Mouse (Mus musculus) embryonic facial prominence, embryonic 12.5 days (tissue): ENCODE measurements at regions not wholly inside any gene's neighbourhood (a gene's known extent, or its start where the extent isn't known, plus 50 kb on each side); places are given as distances from the start of the nearest gene placed in this dataset.

Source experiments
- ATAC-seq: fragments of 200-750 bp; cut with Nextera tagmentation; 2 replicates; pipeline ENCODE4 v1.8.0; 2017; ENCODE audit not compliant: insufficient number of reproducible peaks, insufficient read depth, low FRiP score, low TSS enrichment
- H3K27ac ChIP-seq: fragments of 300-500 bp; sonication (generic); 2 replicates; pipeline ENCODE4 v1.5.1; 2016; ENCODE audit warnings: mild to moderate bottlenecking
- H3K27me3 ChIP-seq: fragments of 300-500 bp; sonication (generic); 2 replicates; pipeline ENCODE4 v1.6.1; 2016; ENCODE audit warnings: mild to moderate bottlenecking, moderate library complexity
- H3K36me3 ChIP-seq: fragments of 300-500 bp; sonication (generic); 2 replicates; pipeline ENCODE4 v1.6.1; 2016; ENCODE audit warnings: mild to moderate bottlenecking
- H3K4me1 ChIP-seq: fragments of 300-500 bp; sonication (generic); 2 replicates; pipeline ENCODE4 v1.6.1; 2016
- H3K4me2 ChIP-seq: fragments of 300-500 bp; sonication (generic); replicated peaks from 2 replicates; pipeline ENCODE4 v1.6.1; 2016; ENCODE audit warnings: mild to moderate bottlenecking, moderate library complexity
- H3K4me3 ChIP-seq: fragments of 300-500 bp; sonication (generic); 2 replicates; pipeline ENCODE4 v1.5.1; 2016; ENCODE audit warnings: mild to moderate bottlenecking
- H3K9ac ChIP-seq: fragments of 300-500 bp; sonication (generic); 2 replicates; pipeline ENCODE4 v1.6.1; 2016; ENCODE audit warnings: mild to moderate bottlenecking, moderate library complexity
- H3K9me3 ChIP-seq: fragments of 300-500 bp; sonication (generic); 2 replicates; pipeline ENCODE4 v1.6.1; 2016; ENCODE audit warnings: mild to moderate bottlenecking, moderate library complexity
- WGBS: fragments of 180-500 bp; shearing (Covaris S2); methylation state at CpG from one replicate; pipeline ENCODE4 v1.1.7; 2016; 5-methylcytosine and 5-hydroxymethylcytosine counted together

GRCm38 (mm10) chr17:4265946-4266345 is 569.9 kb upstream of the Nox3 start:
- Histone ChIP-seq H3K4me2 (peak overlapping the region; percentile 26; the same call in 1 of the 2 replicates), H3K27ac (no peak overlapping the region)

GRCm38 (mm10) chr17:4266487-4266886 is 570.4 kb upstream of the Nox3 start:
- H3K4me3 ChIP-seq: no peak overlapping the region
- no peak overlapping the region for H3K9ac ChIP-seq
- H3K4me1 ChIP-seq: peaks cover 10% of the 10 kb centered on the region; the same call in 1 of the 2 replicates
- peak overlapping the region; percentile 26; the same call in 1 of the 2 replicates for H3K4me2 ChIP-seq
- no peaks in the 10 kb centered on the region for H3K27me3 ChIP-seq
- no peak for ATAC-seq
- H3K9me3 ChIP-seq: no peaks in the 10 kb centered on the region
- H3K27ac ChIP-seq: no peak overlapping the region
- WGBS: 18% methylated on average over 5 of the region's 5 CpGs
- no peaks in the 10 kb centered on the region for H3K36me3 ChIP-seq

More at GRCm38 (mm10) chr17:4265946-4266345, 569.9 kb upstream of the Nox3 start:
- no peak overlapping the region for H3K9ac ChIP-seq
- H3K36me3 ChIP-seq: no peaks in the 10 kb centered on the region
- 5% methylated on average over 6 of the region's 6 CpGs for WGBS
- H3K4me1 ChIP-seq: peaks cover 10% of the 10 kb centered on the region; the same call in 1 of the 2 replicates
- H3K9me3 ChIP-seq: no peaks in the 10 kb centered on the region
- no peaks in the 10 kb centered on the region for H3K27me3 ChIP-seq
- H3K4me3 ChIP-seq: no peak overlapping the region
- ATAC-seq: no peak

- no peak overlapping the region for H3K4me3 ChIP-seq
- no peaks in the 10 kb centered on the region for H3K9me3 ChIP-seq
- no peaks in the 10 kb centered on the region for H3K27me3 ChIP-seq
- no peak for ATAC-seq
- H3K4me2 ChIP-seq: no peak overlapping the region
- peaks cover 10% of the 10 kb centered on the region; the same call in 1 of the 2 replicates for H3K4me1 ChIP-seq
- no peak overlapping the region for H3K27ac ChIP-seq
- 81% methylated on average over 5 of the region's 5 CpGs for WGBS
- no peak overlapping the region for H3K9ac ChIP-seq
- H3K36me3 ChIP-seq: no peaks in the 10 kb centered on the region
Observed at GRCm38 (mm10) chr17:4268380-4268779, 572.3 kb upstream of the Nox3 start.

GRCm38 (mm10) chr17:4272456-4272855 is 576.4 kb upstream of the Nox3 start:
- H3K4me3 ChIP-seq: no peak overlapping the region
- 80% methylated on average over 5 of the region's 5 CpGs for WGBS
- no peak overlapping the region for H3K9ac ChIP-seq
- H3K4me2 ChIP-seq: no peak overlapping the region
- no peaks in the 10 kb centered on the region for H3K4me1 ChIP-seq
- ATAC-seq: no peak
- H3K36me3 ChIP-seq: no peaks in the 10 kb centered on the region
- H3K27ac ChIP-seq: no peak overlapping the region
- no peaks in the 10 kb centered on the region for H3K27me3 ChIP-seq
- no peaks in the 10 kb centered on the region for H3K9me3 ChIP-seq

- Histone ChIP-seq H3K4me2 (no peak overlapping the region), H3K27ac (no peak overlapping the region), H3K36me3 (no peaks in the 10 kb centered on the region), H3K4me3 (no peak overlapping the region), H3K27me3 (no peaks in the 10 kb centered on the region), H3K9me3 (no peaks in the 10 kb centered on the region), H3K9ac (no peak overlapping the region), H3K4me1 (no peaks in the 10 kb centered on the region)
- no peak for ATAC-seq
- WGBS: 69% methylated on average over 4 of the region's 4 CpGs
Observed at GRCm38 (mm10) chr17:4276722-4277121, 580.7 kb upstream of the Nox3 start.

GRCm38 (mm10) chr17:4278239-4278827 is 582.3 kb upstream of the Nox3 start:
- H3K4me2 ChIP-seq: no peak overlapping the region
- no peaks in the 10 kb centered on the region for H3K4me1 ChIP-seq
- ATAC-seq: no peak
- 72% methylated on average over 4 of the region's 4 CpGs for WGBS
- no peaks in the 10 kb centered on the region for H3K27me3 ChIP-seq
- no peaks in the 10 kb centered on the region for H3K9me3 ChIP-seq
- H3K9ac ChIP-seq: no peak overlapping the region
- H3K36me3 ChIP-seq: no peaks in the 10 kb centered on the region
- H3K4me3 ChIP-seq: no peak overlapping the region
- no peak overlapping the region for H3K27ac ChIP-seq

GRCm38 (mm10) chr17:4281451-4281850 is 585.4 kb upstream of the Nox3 start:
- WGBS: 84% methylated on average over 5 of the region's 5 CpGs
- no peaks in the 10 kb centered on the region for H3K9me3 ChIP-seq
- no peak overlapping the region for H3K27ac ChIP-seq
- no peak overlapping the region for H3K4me3 ChIP-seq
- no peak overlapping the region for H3K9ac ChIP-seq
- H3K4me1 ChIP-seq: no peaks in the 10 kb centered on the region
- no peak overlapping the region for H3K4me2 ChIP-seq
- no peaks in the 10 kb centered on the region for H3K36me3 ChIP-seq
- no peaks in the 10 kb centered on the region for H3K27me3 ChIP-seq
- ATAC-seq: no peak

GRCm38 (mm10) chr17:4291418-4291817 is 595.4 kb upstream of the Nox3 start:
- WGBS: 93% methylated on average over 2 of the region's 2 CpGs
- Histone ChIP-seq H3K9ac (no peak overlapping the region), H3K27me3 (no peaks in the 10 kb centered on the region), H3K27ac (no peak overlapping the region), H3K36me3 (no peaks in the 10 kb centered on the region), H3K4me2 (no peak overlapping the region), H3K4me1 (no peaks in the 10 kb centered on the region), H3K4me3 (no peak overlapping the region), H3K9me3 (no peaks in the 10 kb centered on the region)
- no peak for ATAC-seq

GRCm38 (mm10) chr17:4296521-4297155 is 600.6 kb upstream of the Nox3 start:
- no peaks in the 10 kb centered on the region for H3K9me3 ChIP-seq
- no peak overlapping the region for H3K27ac ChIP-seq
- ATAC-seq: no peak
- no peaks in the 10 kb centered on the region for H3K36me3 ChIP-seq
- H3K4me1 ChIP-seq: no peaks in the 10 kb centered on the region
- 64% methylated on average over 6 of the region's 6 CpGs for WGBS
- no peak overlapping the region for H3K4me2 ChIP-seq
- H3K27me3 ChIP-seq: no peaks in the 10 kb centered on the region
- H3K4me3 ChIP-seq: no peak overlapping the region
- no peak overlapping the region for H3K9ac ChIP-seq

- H3K4me3 ChIP-seq: no peak overlapping the region
- H3K9me3 ChIP-seq: no peaks in the 10 kb centered on the region
- no peak for ATAC-seq
- no peak overlapping the region for H3K27ac ChIP-seq
- no peaks in the 10 kb centered on the region for H3K4me1 ChIP-seq
- no peak overlapping the region for H3K9ac ChIP-seq
- no peaks in the 10 kb centered on the region for H3K27me3 ChIP-seq
- no peak overlapping the region for H3K4me2 ChIP-seq
- no peaks in the 10 kb centered on the region for H3K36me3 ChIP-seq
- WGBS: 79% methylated on average over 1 of the region's 1 CpGs
Observed at GRCm38 (mm10) chr17:4297156-4297535, 601.1 kb upstream of the Nox3 start.

- no peak overlapping the region for H3K4me2 ChIP-seq
- H3K27ac ChIP-seq: no peak overlapping the region
- H3K9me3 ChIP-seq: no peaks in the 10 kb centered on the region
- no peak overlapping the region for H3K4me3 ChIP-seq
- H3K36me3 ChIP-seq: no peaks in the 10 kb centered on the region
- H3K4me1 ChIP-seq: no peaks in the 10 kb centered on the region
- H3K27me3 ChIP-seq: no peaks in the 10 kb centered on the region
- 82% methylated on average over 12 of the region's 12 CpGs for WGBS
- no peak overlapping the region for H3K9ac ChIP-seq
- no peak for ATAC-seq
Observed at GRCm38 (mm10) chr17:4301142-4301853, 605.2 kb upstream of the Nox3 start.

- no peaks in the 10 kb centered on the region for H3K36me3 ChIP-seq
- H3K27me3 ChIP-seq: no peaks in the 10 kb centered on the region
- WGBS: 42% methylated on average over 4 of the region's 4 CpGs
- no peak overlapping the region for H3K4me2 ChIP-seq
- H3K27ac ChIP-seq: no peak overlapping the region
- ATAC-seq: no peak
- H3K9ac ChIP-seq: no peak overlapping the region
- no peak overlapping the region for H3K4me3 ChIP-seq
- H3K4me1 ChIP-seq: no peaks in the 10 kb centered on the region
- no peaks in the 10 kb centered on the region for H3K9me3 ChIP-seq
Observed at GRCm38 (mm10) chr17:4311785-4312379, 615.8 kb upstream of the Nox3 start.
